Mouse (Mus musculus): ENCODE results near the gene Got1. TPM values are rescaled to one million over a fixed set of nuclear protein-coding genes. Genes with fewer than 3 reads are reported as not detected.
A peak's percentile ranks its signal among the peaks of the same experiment; 100 is the strongest.

Got1 gene
- polyA plus RNA-seq (2016; fragmentation: Nextera tagmentation; extraction: Ambion mirVana), result 41.6 and 42.5 TPM in 2 replicates

DNA sequence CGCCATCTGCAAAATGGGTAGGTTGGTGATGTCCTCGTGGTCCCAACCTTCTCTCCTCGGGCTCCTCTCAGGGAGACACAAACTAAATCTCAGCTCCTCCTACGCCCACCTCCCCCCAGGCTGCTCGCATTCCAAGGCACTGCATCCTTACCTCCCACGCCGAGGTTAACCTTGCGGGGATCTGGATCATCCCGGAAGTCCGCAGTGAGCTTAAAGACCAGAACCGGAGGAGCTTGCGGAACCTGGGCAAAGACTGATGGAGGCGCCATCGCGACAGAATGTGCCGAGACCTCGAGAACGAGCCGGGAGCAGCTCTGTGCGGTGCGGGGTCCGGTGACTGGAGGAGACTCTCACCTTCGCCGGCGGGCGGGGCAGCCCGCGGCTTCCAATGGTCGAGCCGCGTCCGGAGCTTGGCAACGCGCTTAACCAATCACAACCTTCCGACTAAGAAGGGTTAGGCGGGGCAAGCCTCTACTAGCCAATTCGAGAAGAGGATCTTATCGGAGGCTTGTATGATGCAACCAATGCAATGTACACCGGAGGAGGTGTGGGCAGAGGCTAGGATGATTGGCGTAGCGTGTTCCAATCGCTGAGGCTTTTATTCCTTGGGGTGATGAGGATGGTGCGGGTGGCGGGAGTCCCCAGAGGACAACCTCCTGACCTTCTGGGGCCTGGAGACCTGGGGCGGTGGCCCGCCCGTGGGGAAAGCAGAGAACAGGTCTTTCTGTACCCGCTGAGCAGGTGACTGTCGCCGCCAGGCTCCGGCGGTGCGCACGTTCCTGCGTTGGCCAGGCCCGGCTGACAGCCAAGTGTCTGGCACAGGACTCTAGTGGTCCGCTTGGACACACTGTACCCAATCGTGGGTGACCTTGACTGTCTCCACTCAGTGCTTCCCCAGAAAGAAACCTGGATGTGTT, at the start of gene Got1:
Got1 (minus strand) TSS at position 419 of the 917 bp plus-strand sequence.
- H3K4me2 ChIP-seq, result peak within 1 kb of the TSS; percentile 71
- WGBS, result under 1% methylated on average over 58 of the region's 58 CpGs
- peaks cover 16% of the 10 kb centered on the region for H3K4me1 ChIP-seq (replicated peaks)
- H3K36me3 ChIP-seq, result no peaks in the 10 kb centered on the region
- H3K27me3 ChIP-seq, result peaks cover 10% of the 10 kb centered on the region
- peak within 1 kb of the TSS; percentile 45; the same call in 1 of the 2 replicates for H3K27ac ChIP-seq
- H3K9ac ChIP-seq (replicated peaks), result peak within 1 kb of the TSS; percentile 66
- peak; percentile 100 for ATAC-seq (ENCODE audit: insufficient number of reproducible peaks, insufficient read depth, low FRiP score, low TSS enrichment, low read depth)
- no peaks in the 10 kb centered on the region for H3K9me3 ChIP-seq
- H3K4me3 ChIP-seq (replicated peaks), result peak within 1 kb of the TSS; percentile 74

DNA sequence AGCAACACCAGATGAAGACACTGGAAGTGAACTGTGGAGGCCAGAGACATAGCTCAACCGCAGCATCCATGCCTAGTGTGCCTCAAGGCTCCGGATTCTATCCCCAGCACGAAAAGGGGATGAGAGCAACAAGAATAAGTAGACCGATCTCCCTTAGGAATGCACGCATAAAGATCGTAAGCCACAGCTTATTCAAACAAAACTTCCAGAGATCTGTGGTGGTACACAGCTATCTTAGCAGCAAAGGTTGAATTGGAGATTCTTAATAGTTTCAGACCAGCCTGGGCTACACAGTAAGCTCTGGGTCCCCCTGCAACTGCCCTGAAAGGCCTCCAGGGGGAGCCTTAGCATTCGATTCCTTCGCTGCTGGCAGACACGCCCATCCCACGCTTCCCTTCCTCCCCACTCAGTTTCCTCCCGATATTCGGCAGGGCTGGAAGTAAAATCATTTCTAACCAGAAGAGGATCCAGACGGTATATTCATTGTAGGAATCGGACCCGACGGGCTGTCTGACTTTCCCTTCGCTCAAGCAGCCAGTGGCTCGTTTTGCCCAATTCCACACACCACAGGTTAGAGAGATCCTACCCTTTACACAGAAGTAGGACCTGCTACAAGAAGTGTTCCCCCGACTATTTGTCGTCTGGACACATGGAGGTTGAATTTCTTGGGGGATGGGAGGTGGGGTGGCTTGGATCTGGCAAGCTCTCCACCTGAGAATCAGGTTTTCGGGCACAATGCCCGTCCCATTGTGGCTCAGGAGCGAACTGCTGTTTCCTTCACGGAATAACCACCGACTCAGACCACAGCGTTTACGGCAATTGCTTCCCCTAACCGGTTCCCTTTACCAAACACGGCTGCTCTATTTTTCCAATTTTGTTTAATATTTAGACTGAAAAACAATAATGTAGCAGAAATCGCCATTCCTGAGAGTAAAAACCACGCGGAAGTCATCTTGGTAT, 46.7 kb upstream of the Got1 start:
- peak overlapping the region; percentile 84 for H3K4me2 ChIP-seq
- peak overlapping the region; percentile 42 for H3K4me3 ChIP-seq (replicated peaks)
- H3K27me3 ChIP-seq, result peaks cover 74% of the 10 kb centered on the region
- peak overlapping the region; percentile 18 for H3K9ac ChIP-seq (replicated peaks)
- H3K36me3 ChIP-seq, result no peaks in the 10 kb centered on the region
- 14% methylated on average over 32 of the region's 32 CpGs for WGBS
- H3K4me1 ChIP-seq (replicated peaks), result peaks cover 5% of the 10 kb centered on the region; the same call in 1 of the 2 replicates
- H3K9me3 ChIP-seq, result no peaks in the 10 kb centered on the region
- no peak overlapping the region for H3K27ac ChIP-seq
- ATAC-seq (ENCODE audit: insufficient number of reproducible peaks, insufficient read depth, low FRiP score, low TSS enrichment, low read depth), result peak; percentile 66; the same call in 1 of the 2 replicates

DNA sequence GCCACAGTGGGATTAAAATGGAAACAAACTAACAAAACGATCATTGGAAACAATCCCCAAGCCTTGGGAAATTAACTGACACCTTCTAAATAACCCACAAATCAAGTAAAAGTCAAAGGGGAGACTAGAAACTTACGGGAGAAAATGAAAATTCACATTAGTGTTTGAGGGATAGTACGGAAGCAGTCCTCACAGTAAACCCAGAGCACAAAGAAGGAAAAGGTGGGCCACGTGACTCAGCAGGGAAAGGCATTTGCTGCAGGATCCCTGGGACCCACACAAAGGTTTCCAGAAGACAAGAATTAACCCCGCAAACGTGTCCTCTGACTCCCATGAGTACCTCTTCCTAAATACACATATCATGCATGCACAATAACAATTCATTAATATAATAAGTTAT, 44.7 kb upstream of the Got1 start:
- Histone ChIP-seq H3K4me1 (replicated peaks) (peaks cover 5% of the 10 kb centered on the region; the same call in 1 of the 2 replicates), H3K4me2 (no peak overlapping the region), H3K9me3 (no peaks in the 10 kb centered on the region), H3K9ac (replicated peaks) (no peak overlapping the region), H3K27ac (no peak overlapping the region), H3K4me3 (replicated peaks) (no peak overlapping the region), H3K27me3 (peaks cover 65% of the 10 kb centered on the region), H3K36me3 (no peaks in the 10 kb centered on the region)
- 44% methylated on average over 6 of the region's 6 CpGs for WGBS
- ATAC-seq (ENCODE audit: insufficient number of reproducible peaks, insufficient read depth, low FRiP score, low TSS enrichment, low read depth), result no peak

DNA sequence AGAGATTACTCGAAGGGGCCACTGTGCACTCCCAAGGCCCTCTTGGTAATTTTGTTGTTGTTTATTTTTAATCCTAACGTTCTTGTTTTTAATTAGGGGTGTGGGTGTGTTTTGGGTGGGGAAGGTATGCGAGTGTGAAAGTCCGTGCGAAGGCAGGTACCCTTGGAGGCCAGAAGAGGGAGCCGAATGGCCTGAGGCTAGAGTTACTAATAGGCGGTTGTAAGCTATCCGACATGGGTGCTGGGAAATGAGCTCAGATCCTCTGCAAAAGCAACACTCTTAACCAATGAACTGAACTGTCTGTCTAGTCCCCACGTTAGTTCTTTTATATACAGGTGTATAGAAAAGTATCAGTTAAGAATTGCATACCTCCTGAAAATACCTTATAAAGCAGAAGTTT, 43.9 kb upstream of the Got1 start:
- no peaks in the 10 kb centered on the region for H3K9me3 ChIP-seq
- no peak overlapping the region for H3K4me3 ChIP-seq (replicated peaks)
- ATAC-seq (ENCODE audit: insufficient number of reproducible peaks, insufficient read depth, low FRiP score, low TSS enrichment, low read depth), result no peak
- H3K27me3 ChIP-seq, result peaks cover 58% of the 10 kb centered on the region
- peaks cover 5% of the 10 kb centered on the region; the same call in 1 of the 2 replicates for H3K4me1 ChIP-seq (replicated peaks)
- H3K4me2 ChIP-seq, result no peak overlapping the region
- no peak overlapping the region for H3K9ac ChIP-seq (replicated peaks)
- 50% methylated on average over 9 of the region's 9 CpGs for WGBS
- H3K27ac ChIP-seq, result no peak overlapping the region
- H3K36me3 ChIP-seq, result no peaks in the 10 kb centered on the region

DNA sequence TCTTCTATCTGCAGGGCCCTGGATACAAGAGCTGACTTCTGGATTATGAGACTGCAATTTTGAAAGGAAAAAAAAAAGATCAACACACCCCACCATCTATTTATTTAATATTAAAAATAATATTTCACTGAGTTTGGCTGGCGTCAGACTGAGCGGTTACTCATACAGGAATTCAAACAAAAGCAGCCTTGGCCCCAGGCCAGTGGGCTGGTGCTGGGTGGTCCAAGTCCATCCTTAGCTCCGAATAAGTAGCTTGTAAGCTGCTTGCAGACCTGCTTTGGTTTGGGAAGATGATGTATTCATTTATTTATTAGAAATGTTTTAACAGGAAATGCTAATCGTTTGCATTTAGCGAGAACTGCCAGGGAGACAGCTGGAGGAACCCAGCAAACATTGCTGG, 38.8 kb upstream of the Got1 start:
- Histone ChIP-seq H3K9me3 (no peaks in the 10 kb centered on the region), H3K4me2 (no peak overlapping the region), H3K36me3 (no peaks in the 10 kb centered on the region), H3K27me3 (peaks cover 17% of the 10 kb centered on the region), H3K4me3 (replicated peaks) (no peak overlapping the region), H3K27ac (no peak overlapping the region), H3K4me1 (replicated peaks) (no peaks in the 10 kb centered on the region), H3K9ac (replicated peaks) (no peak overlapping the region)
- no peak for ATAC-seq (ENCODE audit: insufficient number of reproducible peaks, insufficient read depth, low FRiP score, low TSS enrichment, low read depth)
- WGBS, result 76% methylated on average over 5 of the region's 5 CpGs

DNA sequence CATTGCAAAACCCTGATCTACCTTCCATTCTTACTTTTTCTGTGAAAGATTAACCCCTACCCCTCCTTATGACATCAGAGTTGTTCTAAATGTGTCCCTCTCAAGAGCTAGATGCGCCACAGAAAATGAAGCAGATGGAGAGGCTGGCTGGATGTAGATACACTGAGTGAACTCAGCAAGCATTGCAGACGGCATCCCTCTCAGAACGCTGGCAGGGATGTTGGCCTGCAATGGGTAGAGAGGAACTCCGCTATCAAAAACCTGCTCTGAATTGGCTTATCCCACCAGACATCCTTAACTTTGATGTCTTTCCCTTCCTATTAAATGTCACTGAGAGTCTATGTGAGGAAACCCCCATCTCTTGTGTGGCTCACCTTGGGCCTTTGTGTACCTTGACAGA, 37.4 kb upstream of the Got1 start:
- WGBS, result 83% methylated on average over 4 of the region's 4 CpGs
- Histone ChIP-seq H3K36me3 (no peaks in the 10 kb centered on the region), H3K4me3 (replicated peaks) (no peak overlapping the region), H3K9ac (replicated peaks) (no peak overlapping the region), H3K9me3 (no peaks in the 10 kb centered on the region), H3K27ac (no peak overlapping the region), H3K4me1 (replicated peaks) (no peaks in the 10 kb centered on the region), H3K27me3 (peaks cover 11% of the 10 kb centered on the region), H3K4me2 (no peak overlapping the region)
- ATAC-seq (ENCODE audit: insufficient number of reproducible peaks, insufficient read depth, low FRiP score, low TSS enrichment, low read depth), result no peak

DNA sequence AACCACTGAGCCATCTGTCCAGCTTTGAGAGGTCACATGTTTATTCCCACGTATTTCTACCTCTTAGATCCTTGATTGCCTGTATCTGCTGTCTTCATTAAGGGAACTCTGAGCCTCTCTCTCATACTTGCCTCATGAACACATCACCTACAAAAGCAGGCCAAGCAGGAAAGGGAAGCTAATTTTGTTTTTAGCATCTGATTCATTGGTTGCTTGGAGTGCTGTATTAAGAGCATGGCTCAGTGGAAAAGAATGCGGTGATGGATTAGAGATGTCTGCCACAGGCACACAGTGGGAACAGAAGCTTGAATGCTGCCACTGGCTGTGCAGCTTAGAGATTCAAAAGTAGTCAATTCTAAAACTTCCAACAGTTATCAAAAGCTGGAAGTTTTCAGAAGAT, 35.8 kb upstream of the Got1 start:
- ATAC-seq (ENCODE audit: insufficient number of reproducible peaks, insufficient read depth, low FRiP score, low TSS enrichment, low read depth), result no peak
- 81% methylated on average over 2 of the region's 2 CpGs for WGBS
- Histone ChIP-seq H3K4me3 (replicated peaks) (no peak overlapping the region), H3K9ac (replicated peaks) (no peak overlapping the region), H3K4me1 (replicated peaks) (no peaks in the 10 kb centered on the region), H3K27ac (no peak overlapping the region), H3K9me3 (no peaks in the 10 kb centered on the region), H3K36me3 (no peaks in the 10 kb centered on the region), H3K4me2 (no peak overlapping the region), H3K27me3 (peaks cover 11% of the 10 kb centered on the region)

DNA sequence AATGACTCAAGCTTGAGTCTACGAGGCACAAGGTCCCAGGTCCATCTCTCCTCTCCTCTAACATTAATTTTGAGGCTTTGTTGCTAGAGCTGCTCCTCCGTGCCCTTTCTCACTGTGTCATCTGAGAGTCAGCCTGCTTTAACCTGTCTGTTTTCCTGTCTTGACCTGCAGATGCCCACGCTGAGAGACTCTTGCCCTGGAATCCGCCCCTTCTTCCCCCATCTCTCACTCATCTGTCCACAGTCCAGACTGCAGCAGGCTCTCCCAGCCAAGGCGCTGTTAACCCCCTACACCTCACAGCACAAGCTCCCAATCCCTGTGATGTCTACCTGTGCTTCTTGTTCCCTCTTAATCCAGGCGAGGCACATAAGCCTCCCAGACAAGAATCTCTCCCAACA, 27.1 kb upstream of the Got1 start:
- Histone ChIP-seq H3K9me3 (no peaks in the 10 kb centered on the region), H3K36me3 (no peaks in the 10 kb centered on the region), H3K4me1 (replicated peaks) (peaks cover 6% of the 10 kb centered on the region), H3K4me2 (no peak overlapping the region), H3K4me3 (replicated peaks) (no peak overlapping the region), H3K27ac (no peak overlapping the region), H3K27me3 (peaks cover 6% of the 10 kb centered on the region; the same call in 1 of the 2 replicates), H3K9ac (replicated peaks) (no peak overlapping the region)
- WGBS, result 55% methylated on average over 6 of the region's 6 CpGs
- no peak for ATAC-seq (ENCODE audit: insufficient number of reproducible peaks, insufficient read depth, low FRiP score, low TSS enrichment, low read depth)

DNA sequence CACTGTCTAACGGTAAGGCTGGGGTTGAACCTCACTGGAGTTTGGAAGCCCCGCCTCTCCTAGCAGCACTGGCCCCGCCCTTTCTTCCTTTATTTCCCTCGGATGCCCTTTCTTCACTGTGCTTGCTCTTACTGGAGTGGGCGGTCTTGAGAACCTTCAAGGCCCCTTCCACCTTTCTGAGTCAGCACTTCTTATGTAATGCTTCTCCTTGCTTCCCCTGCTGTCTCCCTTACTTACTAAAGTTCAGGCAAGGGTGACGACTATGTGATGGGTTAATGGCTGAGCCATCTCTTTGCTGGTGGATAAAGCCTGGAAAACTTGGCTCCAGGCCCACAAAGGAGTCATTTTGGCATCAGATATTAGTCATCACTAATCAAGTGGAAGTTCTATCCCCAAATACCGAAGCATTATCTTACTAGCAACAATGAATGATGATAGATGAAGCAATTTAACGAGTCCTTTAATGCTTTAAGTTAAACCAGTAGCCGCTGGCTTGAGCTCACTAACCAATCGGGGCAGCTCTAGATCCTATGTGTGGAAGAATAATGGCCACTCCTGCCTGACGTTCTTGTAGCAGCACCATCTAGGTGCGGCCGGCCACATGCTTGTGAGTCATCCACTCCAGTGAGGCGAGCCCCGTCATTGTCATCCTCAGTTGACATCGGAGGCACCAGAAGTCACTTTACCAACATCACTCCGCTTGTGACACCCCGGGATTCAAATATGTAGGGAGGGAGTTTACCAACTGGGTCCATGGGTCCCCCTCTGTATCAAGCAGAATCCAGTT, 26.5 kb upstream of the Got1 start:
- H3K4me1 ChIP-seq (replicated peaks), result peaks cover 11% of the 10 kb centered on the region
- H3K4me3 ChIP-seq (replicated peaks), result no peak overlapping the region
- no peaks in the 10 kb centered on the region for H3K9me3 ChIP-seq
- no peak for ATAC-seq (ENCODE audit: insufficient number of reproducible peaks, insufficient read depth, low FRiP score, low TSS enrichment, low read depth)
- H3K9ac ChIP-seq (replicated peaks), result no peak overlapping the region
- no peaks in the 10 kb centered on the region for H3K36me3 ChIP-seq
- WGBS, result 84% methylated on average over 18 of the region's 18 CpGs
- peaks cover 3% of the 10 kb centered on the region; the same call in 1 of the 2 replicates for H3K27me3 ChIP-seq
- H3K4me2 ChIP-seq, result no peak overlapping the region
- no peak overlapping the region for H3K27ac ChIP-seq

DNA sequence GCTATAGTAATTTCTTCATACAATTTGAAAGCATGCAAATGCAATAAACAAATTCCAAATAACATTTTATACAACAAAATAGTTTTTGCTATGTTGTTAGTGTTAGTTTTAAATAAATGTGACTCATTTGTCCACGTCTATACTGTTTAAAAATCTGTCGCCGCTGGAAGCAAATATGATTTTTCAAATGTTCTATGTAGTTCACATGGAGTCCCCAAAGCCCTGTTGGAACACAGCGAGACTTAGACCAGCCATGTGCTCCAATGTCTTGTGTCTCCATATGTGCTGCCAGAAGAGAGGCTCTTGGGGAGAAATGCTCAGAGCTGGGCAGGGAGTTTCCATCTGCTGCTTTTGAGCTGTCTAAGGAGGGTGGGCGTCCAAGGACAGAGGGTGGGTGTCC, 23.7 kb upstream of the Got1 start:
- Histone ChIP-seq H3K9me3 (no peaks in the 10 kb centered on the region), H3K4me1 (replicated peaks) (peaks cover 11% of the 10 kb centered on the region), H3K9ac (replicated peaks) (no peak overlapping the region), H3K36me3 (no peaks in the 10 kb centered on the region), H3K27me3 (peaks cover 3% of the 10 kb centered on the region; the same call in 1 of the 2 replicates), H3K4me2 (no peak overlapping the region), H3K4me3 (replicated peaks) (no peak overlapping the region), H3K27ac (no peak overlapping the region)
- ATAC-seq (ENCODE audit: insufficient number of reproducible peaks, insufficient read depth, low FRiP score, low TSS enrichment, low read depth), result no peak
- WGBS, result 87% methylated on average over 5 of the region's 5 CpGs
